Mouse (Mus musculus): ENCODE measurements at regions not wholly inside any gene's neighbourhood (a gene's known extent, or its start where the extent isn't known, plus 50 kb on each side); places are given as distances from the start of the nearest gene placed in this dataset.

DNA sequence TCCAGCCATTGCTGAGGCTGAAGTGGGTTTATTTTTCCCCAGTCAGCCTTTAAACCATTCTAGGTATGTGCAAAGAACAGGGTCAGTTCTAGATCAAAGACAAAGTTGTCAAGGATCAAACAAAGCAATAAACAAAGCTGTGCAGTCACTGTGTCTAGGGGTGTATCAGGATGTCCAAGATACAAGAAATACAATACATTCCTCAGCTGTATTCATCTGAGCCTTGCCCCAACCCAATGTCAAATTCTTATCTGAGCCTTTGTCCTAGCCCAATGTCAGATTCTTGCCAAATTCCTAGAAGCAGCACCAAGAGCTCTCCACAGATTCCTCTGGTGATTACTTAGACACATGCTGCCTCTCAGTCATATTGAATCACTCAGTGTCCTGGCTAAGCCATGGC, 69.5 kb upstream of the St6galnac5 start:
- peaks cover 15% of the 10 kb centered on the region for H3K9me3 ChIP-seq (replicated peaks; ENCODE audit: low read length)
- in situ Hi-C loops (cut with MboI; ENCODE audit: low pct_ligation_motif_present, low pct_unique_long_range_greater_than_20kb, low sequenced_read_pairs), result no loop called here

DNA sequence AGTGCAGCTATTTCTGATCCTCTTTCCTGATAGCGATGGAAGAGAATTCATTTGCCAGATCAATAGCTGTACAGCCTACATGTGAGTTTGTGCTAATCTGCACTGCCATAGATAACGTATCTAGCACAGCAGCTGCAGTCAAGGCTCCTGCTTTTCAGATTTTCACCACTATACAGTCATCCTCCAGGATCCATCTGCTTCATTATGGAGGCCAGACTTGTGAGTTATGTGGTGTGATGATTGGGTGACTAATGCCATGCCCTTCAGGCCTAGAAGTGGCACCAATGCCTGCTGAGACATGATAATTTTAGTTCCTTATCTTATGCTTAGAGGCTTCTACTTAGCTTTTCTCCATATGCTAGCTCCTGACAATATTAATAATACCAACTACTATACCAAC, 63.3 kb upstream of the St6galnac5 start:
- Histone ChIP-seq H3K9me3 (replicated peaks; ENCODE audit: low read length) (peaks cover 8% of the 10 kb centered on the region), H3K4me3 (replicated peaks in 1 of 3; ENCODE audit: low read depth in 2 of 3, low read length in 2 of 3, poor library complexity in 1 of 3) (no peak overlapping the region), H3K27ac (ENCODE audit: insufficient read depth, low read depth) (no peak overlapping the region), H3K4me1 (ENCODE audit: control insufficient read depth in 1 of 2, insufficient read depth in 2 of 2) (peaks cover 0 to 4% of the 10 kb centered on the region in 2 experiments; a peak in 1 of 4 replicates), H3K9ac (ENCODE audit: insufficient read depth, low read depth) (no peak overlapping the region), H3K4me2 (ENCODE audit: insufficient read depth, low read depth, poor library complexity, severe bottlenecking) (no peak overlapping the region), H3K27me3 (replicated peaks) (no peaks in the 10 kb centered on the region), H3K36me3 (replicated peaks in 1 of 2; ENCODE audit: control insufficient read depth in 1 of 2, insufficient read depth in 1 of 2, low read length in 1 of 2) (no peaks in the 10 kb centered on the region), H3K79me2 (replicated peaks; ENCODE audit: control insufficient read depth, extremely low read depth, insufficient read depth, poor library complexity, severe bottlenecking) (no peaks in the 10 kb centered on the region)
- no peak for DNase-seq (ENCODE audit: extremely low read depth)
- no peak for TF ChIP-seq ZKSCAN1 (IDR thresholded peaks at IDR 0.05; ENCODE audit: borderline replicate concordance, low read depth, low read length)
- no peak for TF ChIP-seq E2F4 (IDR thresholded peaks at IDR 0.05; ENCODE audit: insufficient replicate concordance, low read depth, low read length)
- TF ChIP-seq NELFE (IDR thresholded peaks at IDR 0.05; ENCODE audit: low read depth, low read length), result no peak
- no peak for TF ChIP-seq USF2 (conservative IDR thresholded peaks at IDR 0.05; ENCODE audit: low read depth, low read length)
- TF ChIP-seq IRF4 (IDR thresholded peaks at IDR 0.05; ENCODE audit: low read depth, low read length), result no peak
- no peak for TF ChIP-seq CHD2 (IDR thresholded peaks at IDR 0.05; ENCODE audit: low read length)
- TF ChIP-seq HCFC1 (IDR thresholded peaks at IDR 0.05; ENCODE audit: low read depth, low read length), result no peak
- TF ChIP-seq CTCF (conservative IDR thresholded peaks at IDR 0.05 in 1 of 2, IDR thresholded peaks at IDR 0.05 in 1 of 2; ENCODE audit: low read depth in 2 of 2, low read length in 2 of 2), result no peak
- no peak for TF ChIP-seq GABPA (IDR thresholded peaks at IDR 0.05; ENCODE audit: insufficient replicate concordance, low read depth, low read length)
- in situ Hi-C loops (cut with MboI; ENCODE audit: low pct_ligation_motif_present, low pct_unique_long_range_greater_than_20kb, low sequenced_read_pairs), result no loop called here
- dilution Hi-C loops (cut with MboI; ENCODE audit: extremely low pct_ligation_motif_present, extremely low pct_unique_long_range_greater_than_20kb, low sequenced_read_pairs), result no loop called here

More for the DNA sequence above, 69.5 kb upstream of the St6galnac5 start:
- Histone ChIP-seq H3K27me3 (replicated peaks) (no peaks in the 10 kb centered on the region), H3K36me3 (replicated peaks in 1 of 2; ENCODE audit: control insufficient read depth in 1 of 2, insufficient read depth in 1 of 2, low read length in 1 of 2) (no peaks in the 10 kb centered on the region), H3K9ac (ENCODE audit: insufficient read depth, low read depth) (no peak overlapping the region), H3K4me1 (ENCODE audit: control insufficient read depth in 1 of 2, insufficient read depth in 2 of 2) (peaks cover 0 to 10% of the 10 kb centered on the region in 2 experiments; a peak in 2 of 4 replicates), H3K27ac (ENCODE audit: insufficient read depth, low read depth) (no peak overlapping the region), H3K4me2 (ENCODE audit: insufficient read depth, low read depth, poor library complexity, severe bottlenecking) (no peak overlapping the region), H3K79me2 (replicated peaks; ENCODE audit: control insufficient read depth, extremely low read depth, insufficient read depth, poor library complexity, severe bottlenecking) (no peaks in the 10 kb centered on the region), H3K4me3 (replicated peaks in 1 of 3; ENCODE audit: low read depth in 2 of 3, low read length in 2 of 3, poor library complexity in 1 of 3) (no peak overlapping the region)
- dilution Hi-C loops (cut with MboI; ENCODE audit: extremely low pct_ligation_motif_present, extremely low pct_unique_long_range_greater_than_20kb, low sequenced_read_pairs), result no loop called here
- TF ChIP-seq NRF1 (IDR thresholded peaks at IDR 0.05; ENCODE audit: low read depth, low read length), result no peak
- TF ChIP-seq RCOR1 (conservative IDR thresholded peaks at IDR 0.05; ENCODE audit: low read depth, low read length), result no peak
- no peak for TF ChIP-seq PAX5 (IDR thresholded peaks at IDR 0.05; ENCODE audit: low read length)
- TF ChIP-seq SMC3 (IDR thresholded peaks at IDR 0.05; ENCODE audit: low read depth, low read length), result no peak
- no peak for DNase-seq (ENCODE audit: extremely low read depth)

DNA sequence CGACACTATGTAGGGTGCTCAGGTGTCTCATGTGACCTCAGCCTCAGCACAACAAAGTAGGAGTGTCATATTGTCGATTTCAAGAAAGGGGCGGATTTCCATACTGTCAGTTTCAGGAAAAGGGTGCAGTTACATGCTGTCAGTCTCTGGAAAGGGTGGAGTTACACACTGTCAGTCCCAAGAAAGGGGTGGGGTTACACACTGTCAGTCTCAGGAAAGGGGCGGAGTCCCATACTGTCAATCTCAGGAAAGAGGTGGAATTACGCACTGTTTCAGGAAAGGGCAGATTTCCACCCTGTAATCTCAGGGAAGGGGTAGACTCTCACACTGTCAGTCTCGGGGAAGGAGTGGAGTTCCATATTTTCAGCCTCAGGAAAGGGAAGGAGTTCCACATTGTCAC, 51.9 kb upstream of the St6galnac5 start:
- dilution Hi-C loops (cut with MboI; ENCODE audit: extremely low pct_ligation_motif_present, extremely low pct_unique_long_range_greater_than_20kb, low sequenced_read_pairs) (no loop called here), in situ Hi-C loops (cut with MboI; ENCODE audit: low pct_ligation_motif_present, low pct_unique_long_range_greater_than_20kb, low sequenced_read_pairs) (no loop called here)
- H3K9ac ChIP-seq (ENCODE audit: insufficient read depth, low read depth), result no peak overlapping the region
- no peak overlapping the region for H3K4me2 ChIP-seq (ENCODE audit: insufficient read depth, low read depth, poor library complexity, severe bottlenecking)
- TF ChIP-seq POLR2AphosphoS2 (IDR thresholded peaks at IDR 0.05; ENCODE audit: low read depth, low read length) (no peak), ZMIZ1 (IDR thresholded peaks at IDR 0.05; ENCODE audit: low read depth, low read length) (no peak), SIN3A (IDR thresholded peaks at IDR 0.05; ENCODE audit: low read length) (no peak), CTCF (conservative IDR thresholded peaks at IDR 0.05 in 1 of 2, IDR thresholded peaks at IDR 0.05 in 1 of 2; ENCODE audit: low read depth in 2 of 2, low read length in 2 of 2) (no peak), JUND (conservative IDR thresholded peaks at IDR 0.05; ENCODE audit: low read depth, low read length) (no peak), ETS1 (conservative IDR thresholded peaks at IDR 0.05; ENCODE audit: low read depth, low read length) (no peak), NELFE (IDR thresholded peaks at IDR 0.05; ENCODE audit: low read depth, low read length) (no peak), GABPA (IDR thresholded peaks at IDR 0.05; ENCODE audit: insufficient replicate concordance, low read depth, low read length) (no peak), TCF12 (IDR thresholded peaks at IDR 0.05; ENCODE audit: low read depth, low read length) (no peak), BHLHE40 (IDR thresholded peaks at IDR 0.05; ENCODE audit: low read depth, low read length) (no peak), ZNF384 (IDR thresholded peaks at IDR 0.05; ENCODE audit: low read depth, low read length) (no peak), USF1 (IDR thresholded peaks at IDR 0.05; ENCODE audit: low read depth, low read length) (no peak)
- no peaks in the 10 kb centered on the region for H3K36me3 ChIP-seq (replicated peaks in 1 of 2; ENCODE audit: control insufficient read depth in 1 of 2, insufficient read depth in 1 of 2, low read length in 1 of 2)
- H3K9me3 ChIP-seq (replicated peaks; ENCODE audit: low read length), result no peaks in the 10 kb centered on the region
- no peak for DNase-seq (ENCODE audit: extremely low read depth)
- no peak overlapping the region for H3K4me3 ChIP-seq (replicated peaks in 1 of 3; ENCODE audit: low read depth in 2 of 3, low read length in 2 of 3, poor library complexity in 1 of 3)
- H3K27me3 ChIP-seq (replicated peaks), result no peaks in the 10 kb centered on the region
- no peaks in the 10 kb centered on the region; a peak in 1 of 4 replicates for H3K4me1 ChIP-seq (ENCODE audit: control insufficient read depth in 1 of 2, insufficient read depth in 2 of 2)
- no peak overlapping the region for H3K27ac ChIP-seq (ENCODE audit: insufficient read depth, low read depth)
- no peaks in the 10 kb centered on the region for H3K79me2 ChIP-seq (replicated peaks; ENCODE audit: control insufficient read depth, extremely low read depth, insufficient read depth, poor library complexity, severe bottlenecking)

Measured in CH12.LX (cell line).